Mouse (Mus musculus) liver, adult 10 weeks (tissue): Measurements from ENCODE around the gene 9530002B09Rik. TPM values are rescaled to one million over a fixed set of nuclear protein-coding genes. Genes with fewer than 3 reads are reported as not detected.

ENCODE experiments used
- polyA plus RNA-seq: library from polyadenylated mRNA; stranded (reverse); fragments of 350-450 nt; fragmentation: Illumina TruSeq; extraction: RNeasy Lipid Tissue Mini Kit (QIAGEN cat#74804); gene quantifications from one replicate; pipeline ENCODE4 v1.2.3, GENCODE M21; 2014; ENCODE audit warnings: low read depth, low replicate concordance

9530002B09Rik gene
- not detected for polyA plus RNA-seq

DNA sequence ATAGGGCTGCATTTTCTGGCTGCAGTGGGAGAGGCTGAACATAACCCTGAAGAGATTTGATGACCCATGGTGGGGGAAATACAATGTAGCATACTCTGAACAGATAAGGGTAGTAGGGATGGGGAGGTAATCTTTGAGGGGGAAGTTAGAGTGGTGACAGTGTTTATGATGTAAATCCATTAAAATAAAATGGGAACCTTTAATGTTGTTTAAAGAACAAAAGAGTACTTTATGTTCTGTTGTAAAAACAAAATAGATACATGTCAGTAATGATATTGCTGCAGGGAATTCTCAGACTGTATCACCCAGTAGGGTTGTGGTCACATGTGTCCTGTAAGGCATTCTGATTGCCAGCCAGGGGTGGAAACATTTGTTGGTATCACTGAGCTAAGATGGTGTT, at the start of gene 9530002B09Rik:
TSS of gene 9530002B09Rik (plus strand) at position 301 of the 400 bp plus-strand sequence.

Other genes with a start within 250 kb of the 9530002B09Rik start
- 60.1 TPM for gene Ppt1, start 147.0 kb downstream of the 9530002B09Rik start, polyA plus RNA-seq
- gene Cap1, start 196.8 kb downstream of the 9530002B09Rik start, polyA plus RNA-seq = 35.4 TPM